Mouse (Mus musculus) ES-Bruce4 (cell line): ENCODE measurements around the gene Ttc39d.

Source experiments
- CTCF ChIP-seq: IDR thresholded peaks from one replicate; pipeline ENCODE4 v1.8.1; 2011; ENCODE audit warnings: low read depth, low read length
- EP300 ChIP-seq: IDR thresholded peaks from 2 replicates; pipeline ENCODE4 v1.6.1; 2011; ENCODE audit warnings: low read depth, low read length; ENCODE audit not compliant: insufficient read depth

DNA sequence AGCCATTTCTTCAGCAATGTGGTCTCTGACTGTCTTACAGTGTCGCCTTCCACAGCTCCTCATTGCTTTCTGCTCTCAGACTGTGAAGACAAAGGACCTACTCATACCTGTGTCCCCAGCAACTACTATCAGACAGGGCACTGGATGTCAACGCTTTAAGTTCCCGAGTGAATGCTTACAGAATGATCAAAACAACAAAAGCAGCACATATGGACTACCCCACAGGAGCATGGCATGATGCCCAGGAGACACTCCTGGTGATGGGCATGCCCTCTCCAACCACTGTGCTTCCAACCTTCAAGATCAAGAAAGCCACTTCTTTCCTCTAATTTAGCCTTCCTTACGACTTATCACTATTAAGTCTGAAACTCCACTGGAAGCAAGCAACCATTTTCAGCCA, 59.8 kb downstream of the Ttc39d start:
- TF ChIP-seq EP300 (no peak), CTCF (no peak)
